Mouse (Mus musculus) heart, adult 8-10 months (tissue): ENCODE results near the gene Ranbp10. TPM values are rescaled to one million over a fixed set of nuclear protein-coding genes. Genes with fewer than 3 reads are reported as not detected.

Source experiments
- total RNA-seq, 4 experiments: library from RNA; stranded (reverse); gene quantifications; 2 replicates each; pipeline ENCODE4 v1.2.4; 2022

The Ranbp10 gene
- total RNA-seq, 4 experiments from 2014 or later, result 17.4 to 20.0 (median 18.7) TPM

Other genes starting within 250 kb of the Ranbp10 start
- 10 to 100 TPM; 45.5 to 50.0 (median 47.4) TPM for gene Ripor1, start 222.1 kb downstream of the Ranbp10 start, total RNA-seq
- gene Ctcf, start 190.8 kb downstream of the Ranbp10 start, total RNA-seq, result 10 to 100 TPM; 37.4 to 46.3 (median 40.7) TPM
- gene Agrp, start 190.0 kb downstream of the Ranbp10 start, total RNA-seq, result not detected
- gene Carmil2, start 141.1 kb downstream of the Ranbp10 start, total RNA-seq, result under 1 TPM; 0.13 to 0.22 (median 0.14) TPM
- 10 to 100 TPM; 10.2 to 11.5 (median 10.5) TPM for gene Acd, start 126.2 kb downstream of the Ranbp10 start, total RNA-seq
- gene Pard6a, start 126.2 kb downstream of the Ranbp10 start, total RNA-seq, result 1 to 10 TPM; 5.9 to 8.1 (median 7.0) TPM
- not detected for gene 4933405L10Rik, start 119.7 kb downstream of the Ranbp10 start, total RNA-seq
- gene Enkd1, start 119.1 kb downstream of the Ranbp10 start, total RNA-seq, result 1 to 10 TPM; 1.2 to 2.7 (median 2.3) TPM
- 1 to 10 TPM; 2.8 to 3.9 (median 3.5) TPM for gene Gfod2, start 68.7 kb downstream of the Ranbp10 start, total RNA-seq
- not detected for gene Tsnaxip1, start 381 bp upstream of the Ranbp10 start, total RNA-seq
- 1 to 10 TPM; 2.0 to 2.6 (median 2.5) TPM for gene Cenpt, start 25.9 kb upstream of the Ranbp10 start, total RNA-seq
- 10 to 100 TPM; 26.4 to 30.7 (median 28.0) TPM for gene Thap11, start 27.8 kb upstream of the Ranbp10 start, total RNA-seq
- gene Nutf2, start 33.2 kb upstream of the Ranbp10 start, total RNA-seq, result 10 to 100 TPM; 16.4 to 44.3 (median 30.6) TPM
- gene Edc4, start 53.5 kb upstream of the Ranbp10 start, total RNA-seq, result 10 to 100 TPM; 23.6 to 25.6 (median 24.2) TPM
- 1 to 10 TPM in 1 of 4 experiments, under 1 TPM in 3; 0.49 to 1.1 (median 0.85) TPM for gene Nrn1l, start 66.2 kb upstream of the Ranbp10 start, total RNA-seq
- gene Pskh1, start 73.1 kb upstream of the Ranbp10 start, total RNA-seq, result 10 to 100 TPM; 15.6 to 19.2 (median 18.1) TPM
- under 1 TPM in 1 of 4 experiments, not detected in 3; 0.44 TPM for gene Ctrl, start 106.5 kb upstream of the Ranbp10 start, total RNA-seq
- 10 to 100 TPM; 54.6 to 72.9 (median 62.2) TPM for gene Psmb10, start 111.1 kb upstream of the Ranbp10 start, total RNA-seq
- 1 to 10 TPM in 1 of 4 experiments, under 1 TPM in 3; 0.34 to 1.7 (median 0.57) TPM for gene Lcat, start 116.0 kb upstream of the Ranbp10 start, total RNA-seq
- gene Slc12a4, start 138.7 kb upstream of the Ranbp10 start, total RNA-seq, result 10 to 100 TPM; 39.9 to 50.4 (median 43.5) TPM
- gene Dpep3, start 152.1 kb upstream of the Ranbp10 start, total RNA-seq, result not detected
- 10 to 100 TPM in 1 of 4 experiments, 1 to 10 TPM in 3; 8.5 to 10.9 (median 8.7) TPM for gene Dus2, start 164.0 kb upstream of the Ranbp10 start, total RNA-seq
- gene Dpep2nb, start 178.6 kb upstream of the Ranbp10 start, total RNA-seq, result not detected
- gene Ddx28, start 184.5 kb upstream of the Ranbp10 start, total RNA-seq, result 10 to 100 TPM; 11.0 to 12.4 (median 11.2) TPM
- 10 to 100 TPM; 14.1 to 19.5 (median 18.0) TPM for gene Nfatc3, start 231.5 kb upstream of the Ranbp10 start, total RNA-seq